In genomic region chr4:83716996-83717395, GRCm38 (mm10) we compare ENCODE assay signal across 20 mouse cellular contexts.
DNase-seq lines count a peak whose midpoint lies in the region; ATAC-seq and TF ChIP-seq lines count a peak whose summit lies in the region.
"Had no signal": no experiment of that assay in that cellular context is flagged by ENCODE, and none has a peak within 500 bp of the region (broad histone marks: within the 10 kb centered on the region; RNA-seq: fewer than 3 reads in every experiment).

No protein-coding gene starts in this region.

- H3K9ac ChIP-seq in hindbrain, postnatal 0 days (replicated peaks; ENCODE audit: low read length), result no peak overlapping the region
- H3K9ac ChIP-seq in hindbrain, embryonic 11.5 days (ENCODE audit: low read depth, low read length), result no peak overlapping the region
- H3K9ac ChIP-seq: embryonic facial prominence, embryonic 12.5 days; forebrain, embryonic 12.5 days had no signal

- H3K4me3 ChIP-seq in myocyte, result no peak overlapping the region
- no peak overlapping the region for H3K4me3 ChIP-seq in hindbrain, postnatal 0 days (ENCODE audit: low read length)
- no peak overlapping the region for H3K4me3 ChIP-seq in hindbrain, embryonic 11.5 days (ENCODE audit: low read depth, low read length)
- H3K4me3 ChIP-seq: embryonic facial prominence, embryonic 10.5 days; embryonic facial prominence, embryonic 12.5 days; erythroblast, embryonic 14.5 days; forebrain, embryonic 10.5 days; forebrain, embryonic 12.5 days had no signal

- H3K27me3 ChIP-seq in myocyte (ENCODE audit: control insufficient read depth, insufficient read depth, insufficient read length), result no peaks in the 10 kb centered on the region
- H3K27me3 ChIP-seq in hindbrain, postnatal 0 days (ENCODE audit: insufficient read depth, low read length), result no peaks in the 10 kb centered on the region
- no peaks in the 10 kb centered on the region for H3K27me3 ChIP-seq in hindbrain, embryonic 11.5 days (ENCODE audit: control insufficient read depth, insufficient read depth, low read length)
- H3K27me3 ChIP-seq: embryonic facial prominence, embryonic 12.5 days; forebrain, embryonic 12.5 days had no signal

- 83% methylated on average over 1 of the region's 1 CpGs for WGBS in hindbrain, postnatal 0 days
- WGBS in hindbrain, embryonic 11.5 days, result 90% methylated on average over 1 of the region's 1 CpGs

- TF ChIP-seq CTCF in hindbrain, postnatal 0 days (IDR thresholded peaks at IDR 0.05; ENCODE audit: low read depth), result no peak

- no peak overlapping the region for H3K4me2 ChIP-seq in myocyte (ENCODE audit: low read depth)
- no peak overlapping the region for H3K4me2 ChIP-seq in hindbrain, postnatal 0 days (ENCODE audit: low read depth, low read length)
- no peak overlapping the region for H3K4me2 ChIP-seq in hindbrain, embryonic 11.5 days (replicated peaks; ENCODE audit: low read depth, low read length)
- H3K4me2 ChIP-seq: embryonic facial prominence, embryonic 12.5 days; forebrain, embryonic 12.5 days had no signal

- DNase-seq in 3T3-L1 (ENCODE audit: low read depth, low spot score), result peak; percentile 39
- peak; percentile 82 for DNase-seq in NIH3T3 (ENCODE audit: low read depth)
- no peak for DNase-seq in hindbrain, postnatal 0 days (ENCODE audit: low spot score)
- DNase-seq in hindbrain, embryonic 11.5 days (ENCODE audit: low spot score), result no peak
- DNase-seq: adrenal gland, adult 2 months; adrenal gland, postnatal 10 days; adrenal gland, postnatal 25 days; cerebellum, adult 11 months; cerebellum, adult 18-20 months; cerebellum, adult 8-10 months; cerebellum, adult 9-11 months; cerebellum, postnatal 14 days had no signal

- no peaks in the 10 kb centered on the region for H3K4me1 ChIP-seq in hindbrain, postnatal 0 days (ENCODE audit: insufficient read depth, low read length)
- H3K4me1 ChIP-seq in hindbrain, embryonic 11.5 days (replicated peaks; ENCODE audit: control insufficient read depth, insufficient read depth, low read length), result no peaks in the 10 kb centered on the region
- H3K4me1 ChIP-seq: embryonic facial prominence, embryonic 12.5 days had no signal

- no peaks in the 10 kb centered on the region for H3K79me2 ChIP-seq in myocyte (ENCODE audit: control insufficient read depth, insufficient read depth)

- TF ChIP-seq POLR2A in myocyte (IDR thresholded peaks at IDR 0.05; ENCODE audit: insufficient read length, low read depth), result no peak

- no peak for ATAC-seq in hindbrain, postnatal 0 days
- no peak for ATAC-seq in hindbrain, embryonic 11.5 days (ENCODE audit: low FRiP score)
- ATAC-seq: forebrain, embryonic 14.5 days; forebrain, embryonic 16.5 days had no signal

- H3K36me3 ChIP-seq in myocyte (ENCODE audit: control insufficient read depth, insufficient read depth), result no peaks in the 10 kb centered on the region
- no peaks in the 10 kb centered on the region for H3K36me3 ChIP-seq in hindbrain, postnatal 0 days (ENCODE audit: insufficient read depth, low read length)
- H3K36me3 ChIP-seq in hindbrain, embryonic 11.5 days (ENCODE audit: control insufficient read depth, insufficient read depth, low read length), result no peaks in the 10 kb centered on the region
- H3K36me3 ChIP-seq: embryonic facial prominence, embryonic 10.5 days; embryonic facial prominence, embryonic 12.5 days; forebrain, embryonic 10.5 days; forebrain, embryonic 12.5 days had no signal

- H3K9me3 ChIP-seq in hindbrain, postnatal 0 days (ENCODE audit: low read length), result no peaks in the 10 kb centered on the region
- no peaks in the 10 kb centered on the region for H3K9me3 ChIP-seq in hindbrain, embryonic 11.5 days (ENCODE audit: control insufficient read depth, low read length)
- H3K9me3 ChIP-seq: embryonic facial prominence, embryonic 10.5 days; embryonic facial prominence, embryonic 12.5 days; forebrain, embryonic 10.5 days; forebrain, embryonic 12.5 days had no signal

- H3ac ChIP-seq in myocyte (ENCODE audit: control insufficient read depth, insufficient read length), result no peak overlapping the region

- no peak overlapping the region for H3K27ac ChIP-seq in hindbrain, postnatal 0 days
- no peak overlapping the region for H3K27ac ChIP-seq in hindbrain, embryonic 11.5 days (ENCODE audit: low read depth, low read length)
- H3K27ac ChIP-seq: embryonic facial prominence, embryonic 10.5 days; embryonic facial prominence, embryonic 12.5 days; forebrain, embryonic 10.5 days; forebrain, embryonic 12.5 days had no signal

TF ChIP-seq in myocyte, 11 proteins besides CTCF, POLR2A, EP300 and RAD21:
- peak; percentile 15 for TF ChIP-seq MAX (IDR thresholded peaks at IDR 0.05; ENCODE audit: low read depth)
- no peak for TF ChIP-seq POLR2AphosphoS2 (IDR thresholded peaks at IDR 0.05; ENCODE audit: insufficient read length, low read depth)
- peak; percentile 81 for TF ChIP-seq CEBPB (IDR thresholded peaks at IDR 0.05; ENCODE audit: insufficient read depth, poor library complexity, severe bottlenecking)
- no peak for TF ChIP-seq TCF3 (IDR thresholded peaks at IDR 0.05; ENCODE audit: insufficient read length, low read depth)

Comparison
In these comparisons a context has a peak if more than half of its experiments do, and no peak if none do; other contexts are left out.
1. DNase-seq: peak in 3T3-L1 (single experiment) and NIH3T3 (single experiment); none in hindbrain, postnatal 0 days (single experiment) and hindbrain, embryonic 11.5 days (single experiment).